Mouse (Mus musculus) neural tube, embryonic 11.5 days (tissue): Measurements from ENCODE around the gene Mrps31. TPM values are rescaled to one million over a fixed set of nuclear protein-coding genes. Genes with fewer than 3 reads are reported as not detected.

Experiments used
- ATAC-seq: fragments of 200-750 bp; cut with Nextera tagmentation; 2 replicates; pipeline ENCODE4 v1.8.0; 2017; ENCODE audit warnings: moderate number of reproducible peaks, mild to moderate bottlenecking, moderate TSS enrichment, moderate library complexity; ENCODE audit not compliant: insufficient read depth, low FRiP score, low TSS enrichment
- DNase-seq: peaks from one replicate; pipeline ENCODE4 v3.0.0-alpha.2; 2015; ENCODE audit warnings: low spot score
- H3K27ac ChIP-seq: fragments of 300-500 bp; sonication (generic); 2 replicates; pipeline ENCODE4 v1.5.1; 2014; ENCODE audit warnings: low read depth, mild to moderate bottlenecking, low read length
- H3K27me3 ChIP-seq: fragments of 300-500 bp; sonication (generic); 2 replicates; pipeline ENCODE4 v1.6.1; 2014; ENCODE audit warnings: mild to moderate bottlenecking, low read length, mixed read lengths; ENCODE audit not compliant: control insufficient read depth, insufficient read depth
- H3K36me3 ChIP-seq: fragments of 300-500 bp; sonication (generic); 2 replicates; pipeline ENCODE4 v1.6.1; 2014; ENCODE audit warnings: mild to moderate bottlenecking, low read length, moderate library complexity, mixed read lengths; ENCODE audit not compliant: control insufficient read depth, insufficient read depth
- H3K4me1 ChIP-seq: fragments of 300-500 bp; sonication (generic); 2 replicates; pipeline ENCODE4 v1.6.1; 2014; ENCODE audit warnings: low read length, mixed read lengths; ENCODE audit not compliant: control insufficient read depth, insufficient read depth
- H3K4me2 ChIP-seq: fragments of 300-500 bp; sonication (generic); 2 replicates; pipeline ENCODE4 v1.6.1; 2014; ENCODE audit warnings: low read depth, mild to moderate bottlenecking, moderate library complexity
- H3K4me3 ChIP-seq: fragments of 300-500 bp; sonication (generic); 2 replicates; pipeline ENCODE4 v1.5.1; 2014; ENCODE audit warnings: low read depth, low read length
- H3K9ac ChIP-seq: fragments of 300-500 bp; sonication (generic); 2 replicates; pipeline ENCODE4 v1.6.1; 2014; ENCODE audit warnings: mild to moderate bottlenecking, low read length
- H3K9me3 ChIP-seq: fragments of 300-500 bp; sonication (generic); 2 replicates; pipeline ENCODE4 v1.6.1; 2016; ENCODE audit warnings: low read length; ENCODE audit not compliant: control insufficient read depth
- WGBS: fragments of 180-500 bp; shearing (Covaris S2); extraction: QIAGEN DNeasy Blood & Tissue Kit; methylation state at CpG from one replicate; pipeline ENCODE4 v1.1.7; 2014; 5-methylcytosine and 5-hydroxymethylcytosine counted together
- polyA plus RNA-seq: library from polyadenylated mRNA; unstranded; fragments of >200 nt; fragmentation: Nextera tagmentation; extraction: Ambion mirVana; gene quantifications from 2 replicates; pipeline ENCODE4 v1.2.1, GENCODE M21; 2014

Gene Mrps31
- polyA plus RNA-seq, 1 experiment from 2014 or later = 39.4 TPM

GRCm38 (mm10) chr8:22411971-22412370, 810 bp downstream of the Mrps31 start:
- Histone ChIP-seq H3K27ac (no peak overlapping the region), H3K9ac (peak overlapping the region; percentile 94), H3K27me3 (no peaks in the 10 kb centered on the region), H3K4me3 (peak overlapping the region; percentile 81), H3K9me3 (no peaks in the 10 kb centered on the region), H3K4me2 (peak overlapping the region; percentile 76), H3K36me3 (peaks cover 3% of the 10 kb centered on the region; the same call in 1 of the 2 replicates), H3K4me1 (peaks cover 6% of the 10 kb centered on the region)
- ATAC-seq (no peak), DNase-seq (no peak)
- 28% methylated on average over 8 of the region's 8 CpGs for whole genome bisulfite sequencing

Other genes starting within 250 kb of the Mrps31 start
- 7.4 and 7.7 TPM in 2 replicates for gene Nek3, start 244.9 kb upstream of the Mrps31 start, polyA plus RNA-seq
- 55.0 and 60.6 TPM in 2 replicates for gene Ckap2, start 225.5 kb upstream of the Mrps31 start, polyA plus RNA-seq
- gene Vps36, start 218.6 kb upstream of the Mrps31 start, polyA plus RNA-seq = 42.6 and 43.4 TPM in 2 replicates
- 10.2 and 12.8 TPM in 2 replicates for gene Thsd1, start 184.0 kb upstream of the Mrps31 start, polyA plus RNA-seq
- not detected in 2 replicates for gene Tpte, start 127.9 kb upstream of the Mrps31 start, polyA plus RNA-seq
- 15.4 and 16.8 TPM in 2 replicates for gene Slc25a15, start 12.8 kb upstream of the Mrps31 start, polyA plus RNA-seq